Mouse (Mus musculus) embryonic facial prominence, embryonic 11.5 days (tissue): ENCODE data around the gene N4bp2. TPM values are rescaled to one million over a fixed set of nuclear protein-coding genes. Genes with fewer than 3 reads are reported as not detected.

Source experiments
- ATAC-seq: fragments of 200-750 bp; cut with Nextera tagmentation; replicated peaks from 2 replicates; pipeline ENCODE4 v1.8.0; 2017; ENCODE audit warnings: low read depth; ENCODE audit not compliant: insufficient number of reproducible peaks, low FRiP score, low TSS enrichment
- DNase-seq: peaks from one replicate; pipeline ENCODE4 v3.0.0-alpha.2; 2015; ENCODE audit warnings: low spot score
- H3K27ac ChIP-seq: fragments of 300-500 bp; sonication (generic); replicated peaks from 2 replicates; pipeline ENCODE4 v1.5.1; 2014; ENCODE audit warnings: mild to moderate bottlenecking, low read depth, low read length, control low read depth
- H3K27me3 ChIP-seq: fragments of 300-500 bp; sonication (generic); 2 replicates; pipeline ENCODE4 v1.6.1; 2014; ENCODE audit warnings: mild to moderate bottlenecking, low read length, moderate library complexity, mixed read lengths; ENCODE audit not compliant: control insufficient read depth, insufficient read depth
- H3K36me3 ChIP-seq: fragments of 300-500 bp; sonication (generic); replicated peaks from 2 replicates; pipeline ENCODE4 v1.6.1; 2014; ENCODE audit warnings: low read depth, mild to moderate bottlenecking, low read length, moderate library complexity, mixed read lengths; ENCODE audit not compliant: control insufficient read depth, insufficient read depth
- H3K4me1 ChIP-seq: fragments of 300-500 bp; sonication (generic); 2 replicates; pipeline ENCODE4 v1.6.1; 2014; ENCODE audit warnings: low read length, mixed read lengths; ENCODE audit not compliant: control insufficient read depth, insufficient read depth
- H3K4me2 ChIP-seq: fragments of 300-500 bp; sonication (generic); 2 replicates; pipeline ENCODE4 v1.6.1; 2014; ENCODE audit warnings: low read depth, mild to moderate bottlenecking, control low read depth, low read length, moderate library complexity
- H3K4me3 ChIP-seq: fragments of 300-500 bp; sonication (generic); 2 replicates; pipeline ENCODE4 v1.5.1; 2014; ENCODE audit warnings: low read depth, low read length, control low read depth
- H3K9ac ChIP-seq: fragments of 300-500 bp; sonication (generic); replicated peaks from 2 replicates; pipeline ENCODE4 v1.6.1; 2014; ENCODE audit warnings: mild to moderate bottlenecking, control low read depth, low read length
- H3K9me3 ChIP-seq: fragments of 300-500 bp; sonication (generic); replicated peaks from 2 replicates; pipeline ENCODE4 v1.6.1; 2016; ENCODE audit warnings: mild to moderate bottlenecking, low read length, inconsistent platforms, mixed read lengths; ENCODE audit not compliant: control insufficient read depth
- WGBS: fragments of 180-500 bp; shearing (Covaris S2); extraction: QIAGEN DNeasy Blood & Tissue Kit; methylation state at CpG from one replicate; pipeline ENCODE4 v1.1.7; 2014; 5-methylcytosine and 5-hydroxymethylcytosine counted together
- polyA plus RNA-seq: library from polyadenylated mRNA; unstranded; fragments of >200 nt; fragmentation: Nextera tagmentation; extraction: Ambion mirVana; gene quantifications from 2 replicates; pipeline ENCODE4 v1.2.1, GENCODE M21; 2014

Gene N4bp2
- polyA plus RNA-seq, 1 experiment from 2014 or later, result 50.7 TPM

- no peaks in the 10 kb centered on the region for H3K36me3 ChIP-seq
- no peaks in the 10 kb centered on the region for H3K9me3 ChIP-seq
- DNase-seq, result no peak
- no peaks in the 10 kb centered on the region for H3K4me1 ChIP-seq
- no peak overlapping the region for H3K27ac ChIP-seq
- ATAC-seq, result no peak
- H3K4me3 ChIP-seq, result no peak overlapping the region
- no peaks in the 10 kb centered on the region for H3K27me3 ChIP-seq
- no peak overlapping the region for H3K9ac ChIP-seq
- 84% methylated on average over 17 of the region's 17 CpGs for WGBS
- no peak overlapping the region for H3K4me2 ChIP-seq
Observed at GRCm38 (mm10) chr5:65856591-65857411, 93.5 kb downstream of the N4bp2 start.

- 72% methylated on average over 12 of the region's 12 CpGs for WGBS
Observed at GRCm38 (mm10) chr5:65857935-65858334, 94.6 kb downstream of the N4bp2 start.

GRCm38 (mm10) chr5:65858355-65858754 is 95.0 kb downstream of the N4bp2 start:
- H3K4me1 ChIP-seq, result no peaks in the 10 kb centered on the region
- H3K4me2 ChIP-seq, result no peak overlapping the region
- ATAC-seq (no peak), DNase-seq (no peak)
- H3K27me3 ChIP-seq, result no peaks in the 10 kb centered on the region
- no peak overlapping the region for H3K9ac ChIP-seq
- no peak overlapping the region for H3K4me3 ChIP-seq
- H3K27ac ChIP-seq, result no peak overlapping the region
- H3K9me3 ChIP-seq, result no peaks in the 10 kb centered on the region
- WGBS, result 79% methylated on average over 4 of the region's 6 CpGs
- no peaks in the 10 kb centered on the region for H3K36me3 ChIP-seq

More at GRCm38 (mm10) chr5:65857935-65858334, 94.6 kb downstream of the N4bp2 start:
- no peak overlapping the region for H3K4me3 ChIP-seq
- no peaks in the 10 kb centered on the region for H3K9me3 ChIP-seq
- no peak for ATAC-seq
- no peaks in the 10 kb centered on the region for H3K27me3 ChIP-seq
- H3K36me3 ChIP-seq, result no peaks in the 10 kb centered on the region
- no peak overlapping the region for H3K9ac ChIP-seq
- H3K27ac ChIP-seq, result no peak overlapping the region
- no peaks in the 10 kb centered on the region for H3K4me1 ChIP-seq
- DNase-seq, result no peak
- no peak overlapping the region for H3K4me2 ChIP-seq

GRCm38 (mm10) chr5:65858898-65859297 is 95.6 kb downstream of the N4bp2 start:
- 66% methylated on average over 12 of the region's 12 CpGs for WGBS
- ATAC-seq, result no peak
- no peak overlapping the region for H3K4me2 ChIP-seq

GRCm38 (mm10) chr5:65859396-65859795 is 96.1 kb downstream of the N4bp2 start:
- Histone ChIP-seq H3K4me1 (no peaks in the 10 kb centered on the region), H3K36me3 (no peaks in the 10 kb centered on the region), H3K9me3 (no peaks in the 10 kb centered on the region), H3K27me3 (no peaks in the 10 kb centered on the region), H3K4me2 (no peak overlapping the region), H3K9ac (no peak overlapping the region), H3K4me3 (no peak overlapping the region), H3K27ac (no peak overlapping the region)
- ATAC-seq (no peak), DNase-seq (no peak)
- WGBS, result 69% methylated on average over 6 of the region's 6 CpGs

More at GRCm38 (mm10) chr5:65858898-65859297, 95.6 kb downstream of the N4bp2 start:
- Histone ChIP-seq H3K9ac (no peak overlapping the region), H3K27ac (no peak overlapping the region), H3K36me3 (no peaks in the 10 kb centered on the region), H3K4me1 (no peaks in the 10 kb centered on the region), H3K9me3 (no peaks in the 10 kb centered on the region), H3K4me3 (no peak overlapping the region), H3K27me3 (no peaks in the 10 kb centered on the region)
- peak; percentile 19 for DNase-seq

- WGBS, result 67% methylated on average over 12 of the region's 12 CpGs
- no peak for ATAC-seq
- no peak for DNase-seq
Observed at GRCm38 (mm10) chr5:65860281-65861000, 97.1 kb downstream of the N4bp2 start.

GRCm38 (mm10) chr5:65861154-65861944 is 98.0 kb downstream of the N4bp2 start, which contains the start of gene Rhoh:
Gene Rhoh, plus strand, starts transcription at chr5:65861213.
- H3K4me1 ChIP-seq, result no peaks in the 10 kb centered on the region
- H3K9ac ChIP-seq, result no peak within 1 kb of the TSS
- no peaks in the 10 kb centered on the region for H3K9me3 ChIP-seq
- no peak within 1 kb of the TSS for H3K4me3 ChIP-seq
- H3K27me3 ChIP-seq, result no peaks in the 10 kb centered on the region
- 85% methylated on average over 10 of the region's 10 CpGs for whole genome bisulfite sequencing
- DNase-seq, result no peak
- no peak for ATAC-seq
- no peaks in the 10 kb centered on the region for H3K36me3 ChIP-seq
- no peak within 1 kb of the TSS for H3K27ac ChIP-seq
- no peak within 1 kb of the TSS for H3K4me2 ChIP-seq

More at GRCm38 (mm10) chr5:65860281-65861000, 97.1 kb downstream of the N4bp2 start:
- H3K4me3 ChIP-seq, result no peak overlapping the region
- no peaks in the 10 kb centered on the region for H3K4me1 ChIP-seq
- H3K36me3 ChIP-seq, result no peaks in the 10 kb centered on the region
- no peaks in the 10 kb centered on the region for H3K27me3 ChIP-seq
- no peaks in the 10 kb centered on the region for H3K9me3 ChIP-seq
- H3K27ac ChIP-seq, result no peak overlapping the region
- H3K9ac ChIP-seq, result no peak overlapping the region
- no peak overlapping the region for H3K4me2 ChIP-seq
